Mouse (Mus musculus) 3134 (cell line): ENCODE data around the gene Itgb5.
A peak's percentile ranks its signal among the peaks of the same experiment; 100 is the strongest.

ENCODE experiments used
- DNase-seq: peaks from one replicate; pipeline ENCODE4 v3.0.0-alpha.2; 2011; ENCODE audit warnings: low spot score; ENCODE audit not compliant: insufficient read length; ENCODE audit errors: extremely low read depth

Itgb5 gene

GRCm38 (mm10) chr16:33871865-33872443 lies 42.5 kb downstream of the Itgb5 start:
- DNase-seq: peak; percentile 50

- peak; percentile 60 for DNase-seq
Measured at GRCm38 (mm10) chr16:33873282-33873681, 43.8 kb downstream of the Itgb5 start.

- peak; percentile 81 for DNase-seq
Measured at GRCm38 (mm10) chr16:33878041-33878783, 48.7 kb downstream of the Itgb5 start.

- DNase-seq: no peak
Measured at GRCm38 (mm10) chr16:33879031-33879430, 49.6 kb downstream of the Itgb5 start.

GRCm38 (mm10) chr16:33879556-33879955 lies 50.1 kb downstream of the Itgb5 start:
- DNase-seq: no peak

- no peak for DNase-seq
Measured at GRCm38 (mm10) chr16:33880765-33881164, 51.3 kb downstream of the Itgb5 start.

GRCm38 (mm10) chr16:33882540-33882939 lies 53.1 kb downstream of the Itgb5 start:
- DNase-seq: no peak

GRCm38 (mm10) chr16:33883046-33883975 lies 53.8 kb downstream of the Itgb5 start:
- no peak for DNase-seq

GRCm38 (mm10) chr16:33884201-33884600 lies 54.7 kb downstream of the Itgb5 start:
- no peak for DNase-seq

GRCm38 (mm10) chr16:33885021-33885471 lies 55.6 kb downstream of the Itgb5 start:
- DNase-seq: no peak

GRCm38 (mm10) chr16:33885671-33886328 lies 56.3 kb downstream of the Itgb5 start:
- no peak for DNase-seq

- no peak for DNase-seq
Measured at GRCm38 (mm10) chr16:33886665-33887064, 57.2 kb downstream of the Itgb5 start.

GRCm38 (mm10) chr16:33887981-33888380 lies 58.5 kb downstream of the Itgb5 start:
- DNase-seq: no peak

GRCm38 (mm10) chr16:33889000-33889607 lies 59.6 kb downstream of the Itgb5 start:
- peak; percentile 76 for DNase-seq

GRCm38 (mm10) chr16:33891099-33891498 lies 61.6 kb downstream of the Itgb5 start:
- DNase-seq: no peak

- peak; percentile 87 for DNase-seq
Measured at GRCm38 (mm10) chr16:33891561-33892281, 62.3 kb downstream of the Itgb5 start.

GRCm38 (mm10) chr16:33892539-33892938 lies 63.1 kb downstream of the Itgb5 start:
- DNase-seq: peak; percentile 63

GRCm38 (mm10) chr16:33893796-33894195 lies 64.3 kb downstream of the Itgb5 start:
- no peak for DNase-seq

- no peak for DNase-seq
Measured at GRCm38 (mm10) chr16:33894449-33894848, 65.0 kb downstream of the Itgb5 start.

GRCm38 (mm10) chr16:33895690-33896089 lies 66.2 kb downstream of the Itgb5 start:
- DNase-seq: no peak
